Mouse (Mus musculus) right cerebral cortex, postnatal 14 days (tissue): ENCODE results near the gene Ccdc157.

ENCODE experiments used
- DNase-seq: peaks from one replicate; pipeline ENCODE4 v3.0.0; 2022

Ccdc157 gene

GRCm38 (mm10) chr11:4098120-4098519 is 62.0 kb downstream of the Ccdc157 start:
- DNase-seq = no peak

GRCm38 (mm10) chr11:4097091-4097621 is 62.9 kb downstream of the Ccdc157 start:
- no peak for DNase-seq

- DNase-seq = peak; percentile 96
Observed at GRCm38 (mm10) chr11:4096054-4096984, 63.8 kb downstream of the Ccdc157 start.

- peak; percentile 49 for DNase-seq
Observed at GRCm38 (mm10) chr11:4095171-4096053, 64.7 kb downstream of the Ccdc157 start, which contains the start of gene Mtfp1. Gene Mtfp1 (minus strand): TSS chr11:4095445.

GRCm38 (mm10) chr11:4094378-4095170 is 65.5 kb downstream of the Ccdc157 start:
- peak; percentile 82 for DNase-seq

GRCm38 (mm10) chr11:4093459-4094377 is 66.4 kb downstream of the Ccdc157 start:
- no peak for DNase-seq
